Mouse (Mus musculus) G1E-ER4 (cell line): Measurements from ENCODE around the gene S100a11. TPM values are rescaled to one million over a fixed set of nuclear protein-coding genes. Genes with fewer than 3 reads are reported as not detected.

Experiments used
- GATA1 ChIP-seq: IDR thresholded peaks from one replicate; pipeline ENCODE4 v1.8.0; 2012; ENCODE audit warnings: low read length, inconsistent platforms
- polyA plus RNA-seq: library from polyadenylated mRNA; stranded (reverse); fragments of >175 nt; gene quantifications from 2 replicates; pipeline ENCODE4 v1.2.3, GENCODE M21; 2012

Gene S100a11
- polyA plus RNA-seq, 1 experiment: not detected

DNA sequence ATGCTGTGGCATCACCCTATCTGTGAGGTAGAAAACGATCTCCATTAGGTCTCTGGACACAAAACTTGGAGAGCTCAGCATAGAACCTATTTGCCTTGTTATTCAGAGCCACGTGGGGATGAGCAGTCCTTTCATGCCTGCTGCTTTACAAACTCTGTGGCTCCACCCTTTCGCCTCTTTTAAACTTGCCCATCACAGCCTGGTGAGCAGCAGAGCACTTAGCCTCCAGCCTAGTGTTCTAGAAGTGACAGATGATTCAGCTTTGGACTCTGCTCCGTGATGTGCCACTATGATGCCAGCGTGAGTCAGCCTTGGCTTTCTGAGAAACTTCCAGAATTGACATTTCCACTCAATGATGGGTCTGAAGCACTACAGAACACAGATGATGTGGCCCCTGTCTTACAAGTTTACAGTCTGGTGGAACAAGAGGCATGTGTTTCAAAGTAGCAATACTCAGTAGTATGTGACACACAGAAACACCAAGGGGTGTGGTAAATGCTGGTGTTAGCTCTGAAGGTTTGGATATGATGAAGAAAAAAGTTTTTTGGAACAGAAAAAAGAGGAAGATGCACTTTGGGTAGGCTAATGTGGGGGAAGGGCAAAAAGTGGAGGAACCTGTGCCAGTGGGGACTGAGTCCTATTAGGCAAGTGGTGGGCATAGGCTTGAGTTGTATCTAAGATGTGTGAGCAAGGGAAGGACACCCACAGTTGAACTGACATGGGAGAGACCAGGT is 51.9 kb downstream of the S100a11 start:
- no peak for TF ChIP-seq GATA1

Other genes with a start within 250 kb of the S100a11 start
- not detected in 2 replicates for gene Flg, start 247.0 kb upstream of the S100a11 start, polyA plus RNA-seq
- gene Hrnr, start 200.7 kb upstream of the S100a11 start, polyA plus RNA-seq: not detected in 2 replicates
- gene Rptn, start 126.8 kb upstream of the S100a11 start, polyA plus RNA-seq: not detected in 2 replicates
- not detected in 2 replicates for gene Tchh, start 78.2 kb upstream of the S100a11 start, polyA plus RNA-seq
- gene Tchhl1, start 51.7 kb upstream of the S100a11 start, polyA plus RNA-seq: not detected in 2 replicates
- gene S100a10, start 34.6 kb downstream of the S100a11 start, polyA plus RNA-seq: not detected in 2 replicates
- not detected in 2 replicates for gene Tdpoz2, start 132.2 kb downstream of the S100a11 start, polyA plus RNA-seq
- not detected in 2 replicates for gene Tdpoz1, start 155.8 kb downstream of the S100a11 start, polyA plus RNA-seq
- gene Gm37596, start 172.6 kb downstream of the S100a11 start, polyA plus RNA-seq: not detected in 2 replicates